Mouse (Mus musculus) neural tube, embryonic 15.5 days (tissue): ENCODE data around the gene Sohlh2. TPM values are rescaled to one million over a fixed set of nuclear protein-coding genes. Genes with fewer than 3 reads are reported as not detected.

ENCODE experiments used
- ATAC-seq: fragments of 200-750 bp; cut with Nextera tagmentation; 2 replicates; pipeline ENCODE4 v1.8.0; 2017; ENCODE audit warnings: mild to moderate bottlenecking, moderate TSS enrichment, moderate library complexity; ENCODE audit not compliant: low FRiP score
- H3K27ac ChIP-seq: fragments of 300-500 bp; sonication (generic); replicated peaks from 2 replicates; pipeline ENCODE4 v1.5.1; 2015; ENCODE audit warnings: mild to moderate bottlenecking, inconsistent platforms
- H3K27me3 ChIP-seq: fragments of 300-500 bp; sonication (generic); replicated peaks from 2 replicates; pipeline ENCODE4 v1.6.1; 2015; ENCODE audit warnings: inconsistent platforms
- H3K36me3 ChIP-seq: fragments of 300-500 bp; sonication (generic); 2 replicates; pipeline ENCODE4 v1.6.1; 2015; ENCODE audit warnings: inconsistent platforms
- H3K4me1 ChIP-seq: fragments of 300-500 bp; sonication (generic); 2 replicates; pipeline ENCODE4 v1.6.1; 2015; ENCODE audit warnings: inconsistent platforms
- H3K4me2 ChIP-seq: fragments of 300-500 bp; sonication (generic); 2 replicates; pipeline ENCODE4 v1.6.1; 2015; ENCODE audit warnings: inconsistent platforms, mild to moderate bottlenecking, moderate library complexity
- H3K4me3 ChIP-seq: fragments of 300-500 bp; sonication (generic); replicated peaks from 2 replicates; pipeline ENCODE4 v1.5.1; 2015; ENCODE audit warnings: mild to moderate bottlenecking, inconsistent platforms
- H3K9ac ChIP-seq: fragments of 300-500 bp; sonication (generic); replicated peaks from 2 replicates; pipeline ENCODE4 v1.6.1; 2015; ENCODE audit warnings: mild to moderate bottlenecking, inconsistent platforms
- H3K9me3 ChIP-seq: fragments of 300-500 bp; sonication (generic); replicated peaks from 2 replicates; pipeline ENCODE4 v1.6.1; 2016; ENCODE audit warnings: inconsistent platforms
- WGBS: fragments of 180-500 bp; shearing (Covaris S2); methylation state at CpG from one replicate; pipeline ENCODE4 v1.1.7; 2015; ENCODE audit warnings: mixed read lengths; 5-methylcytosine and 5-hydroxymethylcytosine counted together
- polyA plus RNA-seq: library from polyadenylated mRNA; unstranded; fragments of >200 nt; fragmentation: Nextera tagmentation; extraction: Ambion mirVana; gene quantifications from 2 replicates; pipeline ENCODE4 v1.2.1, GENCODE M21; 2015

Sohlh2 gene
- 0.08 TPM in 1 of 2 replicates, not detected in the other for polyA plus RNA-seq

DNA sequence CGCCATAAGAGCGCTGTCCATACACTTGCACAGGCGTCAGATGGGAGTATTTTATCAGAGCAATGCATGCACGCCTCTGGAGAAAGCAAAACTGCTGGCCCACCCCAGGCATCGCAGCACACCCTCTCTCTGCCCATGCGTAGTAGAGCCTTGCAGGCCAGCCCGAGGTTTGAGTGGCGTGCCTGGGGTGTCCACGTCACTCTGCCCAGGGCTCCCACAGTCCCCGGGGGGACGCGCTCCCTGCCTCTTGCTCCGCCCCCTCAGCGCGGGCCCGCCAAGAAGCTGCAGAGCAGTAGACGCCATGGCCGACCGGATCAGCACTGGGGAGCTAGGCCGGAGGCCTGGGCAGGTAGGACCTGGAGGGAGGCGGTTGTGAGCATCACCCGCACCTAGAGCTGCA is at the start of gene Sohlh2:
Gene Sohlh2 (plus strand): TSS at position 263 of the 400 bp plus-strand sequence.
- Histone ChIP-seq H3K9ac (no peak within 1 kb of the TSS), H3K27me3 (no peaks in the 10 kb centered on the region), H3K9me3 (no peaks in the 10 kb centered on the region), H3K27ac (no peak within 1 kb of the TSS), H3K4me2 (no peak within 1 kb of the TSS), H3K4me1 (no peaks in the 10 kb centered on the region), H3K4me3 (no peak within 1 kb of the TSS), H3K36me3 (no peaks in the 10 kb centered on the region)
- no peak for ATAC-seq
- 96% methylated on average over 22 of the region's 22 CpGs for WGBS

DNA sequence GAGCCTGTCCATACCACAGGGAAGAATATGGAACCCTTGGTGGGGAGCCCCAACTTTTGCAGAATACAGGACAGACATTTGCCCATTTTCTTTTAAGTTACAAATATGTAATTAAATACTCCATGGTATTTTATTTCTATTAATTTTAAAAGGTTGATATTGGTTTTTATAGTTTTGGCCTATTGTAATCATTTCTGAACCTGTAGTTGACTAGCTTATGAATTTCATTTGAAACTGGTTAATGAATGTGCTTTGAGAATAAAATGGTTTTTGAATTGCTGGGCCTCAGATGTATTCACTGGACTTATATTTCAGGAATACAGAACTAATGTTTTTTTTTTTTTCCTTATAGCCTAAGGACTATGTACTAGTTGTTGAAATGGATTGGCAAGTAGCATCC is 44.8 kb upstream of the Sohlh2 start, which contains the start of gene Ccdc169:
Gene Ccdc169 (plus strand): TSS at position 301 of the 400 bp plus-strand sequence.
- H3K9ac ChIP-seq: no peak within 1 kb of the TSS

DNA sequence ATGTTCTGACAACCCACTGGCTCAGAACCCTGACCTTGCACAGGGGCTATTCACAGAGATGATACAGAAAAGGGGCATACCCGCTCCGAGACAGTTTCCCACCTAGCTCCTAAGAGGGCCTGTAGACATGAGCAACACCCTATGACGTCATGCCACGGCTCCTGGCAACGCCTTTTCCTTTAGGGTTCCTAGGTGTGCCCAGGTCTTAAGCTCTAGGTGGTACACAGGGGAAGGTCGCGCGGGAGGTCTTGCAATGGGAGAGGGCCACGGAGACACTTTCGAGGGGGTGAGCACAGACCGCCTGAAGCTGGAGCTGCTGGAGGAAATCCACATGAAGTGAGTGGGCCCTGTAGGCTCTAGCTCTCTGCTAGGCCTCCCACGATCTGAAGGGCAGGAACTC is 42.0 kb upstream of the Sohlh2 start:
- Histone ChIP-seq H3K27me3 (no peaks in the 10 kb centered on the region), H3K36me3 (peaks cover 26% of the 10 kb centered on the region), H3K27ac (no peak overlapping the region), H3K4me1 (no peaks in the 10 kb centered on the region), H3K9me3 (no peaks in the 10 kb centered on the region), H3K9ac (no peak overlapping the region), H3K4me3 (no peak overlapping the region), H3K4me2 (no peak overlapping the region)
- 92% methylated on average over 12 of the region's 12 CpGs for WGBS
- no peak for ATAC-seq

More for the DNA sequence above, 44.8 kb upstream of the Sohlh2 start, which contains the start of gene Ccdc169:
- no peaks in the 10 kb centered on the region for H3K4me1 ChIP-seq
- H3K9me3 ChIP-seq: no peaks in the 10 kb centered on the region
- peaks cover 43% of the 10 kb centered on the region for H3K36me3 ChIP-seq
- H3K4me3 ChIP-seq: no peak within 1 kb of the TSS
- H3K27me3 ChIP-seq: no peaks in the 10 kb centered on the region
- ATAC-seq: no peak
- H3K27ac ChIP-seq: no peak within 1 kb of the TSS
- H3K4me2 ChIP-seq: no peak within 1 kb of the TSS

DNA sequence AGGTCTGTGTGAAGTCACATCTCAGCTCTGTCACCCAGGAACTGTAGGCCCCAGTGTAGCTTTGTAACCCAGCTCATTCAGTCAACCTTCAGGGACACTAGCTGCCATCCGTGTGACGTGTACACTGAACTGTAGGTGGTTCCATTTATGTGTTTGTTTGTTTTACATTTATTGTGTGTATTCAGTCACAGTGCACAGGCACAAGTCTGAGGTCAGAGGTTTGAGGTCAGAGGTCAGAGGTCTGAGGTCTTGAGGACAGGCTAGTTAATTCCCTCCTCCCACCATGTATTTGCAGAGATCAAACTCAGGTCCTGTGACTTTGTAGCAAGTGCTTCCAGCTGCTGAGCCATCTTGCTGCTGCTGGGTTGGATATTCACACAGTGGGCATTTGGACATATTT is 40.4 kb upstream of the Sohlh2 start:
- H3K4me1 ChIP-seq: no peaks in the 10 kb centered on the region
- no peak overlapping the region for H3K4me2 ChIP-seq
- no peak for ATAC-seq
- peaks cover 14% of the 10 kb centered on the region for H3K36me3 ChIP-seq
- H3K27me3 ChIP-seq: no peaks in the 10 kb centered on the region
- H3K27ac ChIP-seq: no peak overlapping the region
- no peak overlapping the region for H3K9ac ChIP-seq
- no peak overlapping the region for H3K4me3 ChIP-seq
- WGBS: 76% methylated on average over 2 of the region's 2 CpGs
- no peaks in the 10 kb centered on the region for H3K9me3 ChIP-seq

DNA sequence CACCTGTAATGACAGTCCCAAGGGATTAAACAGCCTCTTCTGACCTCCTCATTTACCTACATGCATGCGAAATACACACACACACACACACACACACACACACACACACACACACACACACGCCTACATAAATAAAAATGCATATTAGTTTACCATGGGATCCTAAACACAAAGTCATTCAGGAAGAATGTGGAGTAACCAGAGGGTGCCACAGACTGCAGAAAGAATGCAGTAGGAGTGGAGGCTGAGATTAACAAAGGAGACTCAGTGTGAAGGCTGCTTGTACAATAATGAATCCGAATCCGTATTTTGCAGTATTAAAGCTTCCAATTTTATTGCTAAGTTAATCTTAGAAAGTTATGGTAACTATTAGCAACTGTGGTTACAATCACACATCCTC is 36.9 kb upstream of the Sohlh2 start:
- Histone ChIP-seq H3K9me3 (no peaks in the 10 kb centered on the region), H3K27me3 (no peaks in the 10 kb centered on the region), H3K4me3 (no peak overlapping the region), H3K27ac (no peak overlapping the region), H3K4me1 (no peaks in the 10 kb centered on the region), H3K9ac (no peak overlapping the region), H3K36me3 (no peaks in the 10 kb centered on the region), H3K4me2 (no peak overlapping the region)
- 74% methylated on average over 4 of the region's 4 CpGs for WGBS
- no peak for ATAC-seq

DNA sequence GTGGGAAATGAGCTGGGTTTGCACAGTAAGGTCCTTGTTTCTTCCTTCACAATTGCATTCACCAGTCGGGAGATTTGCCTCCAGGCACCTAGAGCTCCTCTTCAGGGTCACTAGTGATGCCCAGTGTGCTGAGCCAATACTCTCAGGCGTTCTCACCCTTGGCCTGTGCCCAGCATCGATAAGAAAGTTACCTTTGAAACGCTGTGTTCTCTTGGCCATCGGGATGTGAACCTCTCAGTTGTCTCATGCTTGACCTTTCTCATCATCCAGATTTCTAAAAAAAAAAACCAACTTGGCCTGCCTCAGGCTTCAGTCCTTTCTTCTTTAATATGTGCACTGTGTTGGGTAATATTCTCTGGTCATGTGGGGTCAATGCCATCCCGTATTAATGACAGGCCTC is 35.4 kb upstream of the Sohlh2 start:
- no peak overlapping the region for H3K9ac ChIP-seq
- H3K4me2 ChIP-seq: no peak overlapping the region
- H3K4me1 ChIP-seq: no peaks in the 10 kb centered on the region
- no peaks in the 10 kb centered on the region for H3K9me3 ChIP-seq
- 85% methylated on average over 6 of the region's 6 CpGs for WGBS
- ATAC-seq: no peak
- H3K27ac ChIP-seq: no peak overlapping the region
- no peaks in the 10 kb centered on the region for H3K36me3 ChIP-seq
- H3K27me3 ChIP-seq: no peaks in the 10 kb centered on the region
- no peak overlapping the region for H3K4me3 ChIP-seq

DNA sequence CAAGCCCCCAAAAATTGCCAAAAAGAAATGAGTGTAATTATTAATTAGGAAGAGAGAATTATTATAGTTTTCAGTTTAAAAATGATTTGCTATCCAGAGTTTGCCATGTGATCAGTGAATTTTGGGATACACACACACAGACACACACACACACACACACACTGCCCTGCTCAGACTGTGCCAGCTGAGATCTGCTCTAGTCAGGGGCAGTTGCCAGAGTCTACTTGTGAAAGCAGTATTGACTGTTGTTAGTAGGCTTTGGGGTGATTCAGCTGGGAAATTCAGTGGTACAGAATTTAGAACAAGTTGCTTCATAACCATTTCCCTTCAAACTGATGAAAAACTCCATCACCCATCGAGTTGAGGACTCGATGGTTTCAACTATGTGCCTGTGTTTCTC is 34.7 kb upstream of the Sohlh2 start:
- no peaks in the 10 kb centered on the region for H3K27me3 ChIP-seq
- no peak overlapping the region for H3K4me2 ChIP-seq
- WGBS: 91% methylated on average over 2 of the region's 2 CpGs
- H3K4me3 ChIP-seq: no peak overlapping the region
- no peak overlapping the region for H3K9ac ChIP-seq
- H3K9me3 ChIP-seq: no peaks in the 10 kb centered on the region
- no peak overlapping the region for H3K27ac ChIP-seq
- no peaks in the 10 kb centered on the region for H3K36me3 ChIP-seq
- ATAC-seq: no peak
- H3K4me1 ChIP-seq: peaks cover 3% of the 10 kb centered on the region

DNA sequence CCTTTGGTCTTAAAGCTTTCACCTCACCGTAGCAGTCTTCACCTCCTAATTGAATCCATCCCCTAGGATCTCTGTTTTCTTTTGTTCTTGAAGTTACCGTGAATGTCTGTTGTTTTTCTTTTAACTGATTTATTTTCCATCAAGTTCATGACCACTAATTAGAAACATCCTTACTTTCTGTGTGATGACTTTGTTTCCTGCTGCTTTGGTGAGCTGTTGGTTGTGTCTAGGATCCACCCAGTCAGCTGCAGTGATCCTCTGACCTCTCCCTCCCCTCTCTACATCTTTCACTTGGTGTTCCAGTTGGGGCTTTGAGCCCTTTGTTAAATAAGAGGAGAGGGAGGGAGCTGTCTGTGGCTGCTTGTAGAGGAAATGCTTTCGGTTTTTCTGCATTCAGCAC is 33.7 kb upstream of the Sohlh2 start:
- Histone ChIP-seq H3K9me3 (no peaks in the 10 kb centered on the region), H3K36me3 (no peaks in the 10 kb centered on the region), H3K4me3 (no peak overlapping the region), H3K9ac (no peak overlapping the region), H3K4me2 (no peak overlapping the region), H3K4me1 (peaks cover 3% of the 10 kb centered on the region), H3K27ac (no peak overlapping the region), H3K27me3 (no peaks in the 10 kb centered on the region)
- no peak for ATAC-seq
- WGBS: 16% methylated on average over 3 of the region's 3 CpGs

DNA sequence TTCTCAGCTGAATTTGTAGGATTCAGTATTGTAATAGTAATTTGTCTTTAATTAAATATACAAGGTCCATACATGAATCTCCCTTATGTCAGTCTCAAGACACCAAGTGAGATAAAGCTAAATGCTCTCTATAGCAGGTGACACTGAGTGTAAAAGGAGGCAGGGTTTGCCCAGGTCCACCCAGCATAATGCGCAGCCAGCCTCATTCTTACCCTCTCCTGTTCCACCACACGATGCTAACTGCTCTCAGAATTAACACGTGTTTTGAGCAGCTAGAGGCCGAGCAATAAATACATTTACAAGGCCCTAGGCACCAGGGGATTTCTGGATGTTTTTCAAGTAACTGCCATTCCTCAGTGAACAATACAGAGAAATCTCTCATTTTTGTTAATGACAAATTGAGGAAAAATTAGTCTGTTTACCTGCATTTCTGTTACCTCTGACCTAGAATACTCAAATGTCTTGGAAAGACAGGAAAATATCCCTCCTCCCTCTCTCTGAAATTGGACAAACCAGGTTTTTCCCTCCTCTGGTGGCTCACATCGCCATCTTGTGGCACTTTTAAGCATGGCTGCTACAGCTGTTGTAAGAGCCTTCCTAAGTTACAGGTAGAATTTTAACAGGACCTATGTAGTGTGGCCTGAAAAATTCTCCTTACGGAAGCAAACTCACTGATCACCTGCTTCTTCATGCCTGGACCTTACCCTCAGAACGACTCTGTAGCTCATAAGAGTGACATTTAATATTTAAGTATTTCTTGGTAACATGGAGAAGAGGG is 30.0 kb upstream of the Sohlh2 start:
- H3K9ac ChIP-seq: no peak overlapping the region
- no peak overlapping the region for H3K4me3 ChIP-seq
- H3K27ac ChIP-seq: no peak overlapping the region
- H3K27me3 ChIP-seq: no peaks in the 10 kb centered on the region
- H3K4me2 ChIP-seq: no peak overlapping the region
- no peaks in the 10 kb centered on the region for H3K9me3 ChIP-seq
- peak; percentile 64 for ATAC-seq
- no peaks in the 10 kb centered on the region for H3K36me3 ChIP-seq
- H3K4me1 ChIP-seq: peaks cover 3% of the 10 kb centered on the region
- WGBS: 26% methylated on average over 7 of the region's 7 CpGs

DNA sequence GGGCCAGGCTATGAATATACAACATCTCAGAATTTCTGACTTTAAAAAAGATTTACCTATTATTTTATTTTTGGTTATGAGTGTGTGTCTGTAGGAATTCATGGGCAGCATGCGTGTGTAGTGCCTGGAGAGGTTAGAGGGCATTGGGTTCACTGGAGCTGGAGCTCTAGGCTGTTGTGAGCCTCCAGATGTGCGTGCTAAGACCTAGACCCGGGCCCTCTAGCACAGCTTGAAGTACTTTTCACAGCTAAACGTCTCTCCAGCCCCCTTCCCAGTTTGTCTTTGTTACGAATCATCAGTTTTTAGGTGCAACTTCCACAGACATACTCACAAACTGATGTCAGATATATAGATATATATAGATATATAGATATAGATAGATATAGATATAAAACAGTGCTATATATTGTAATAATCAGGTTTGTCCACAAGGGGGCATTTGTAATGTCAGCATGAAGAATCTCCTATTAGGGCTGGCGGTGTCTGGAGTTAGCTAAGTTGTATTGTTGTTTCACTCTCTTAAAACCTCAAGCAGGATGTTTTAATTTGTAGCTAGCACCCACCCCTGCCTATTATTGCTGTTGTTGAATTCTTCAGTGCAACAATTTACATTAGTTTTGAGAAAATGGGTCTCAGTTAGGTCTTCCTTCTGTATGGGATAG is 29.0 kb upstream of the Sohlh2 start:
- H3K36me3 ChIP-seq: no peaks in the 10 kb centered on the region
- H3K4me2 ChIP-seq: no peak overlapping the region
- 62% methylated on average over 6 of the region's 6 CpGs for WGBS
- no peaks in the 10 kb centered on the region for H3K9me3 ChIP-seq
- H3K9ac ChIP-seq: no peak overlapping the region
- H3K4me3 ChIP-seq: no peak overlapping the region
- H3K27me3 ChIP-seq: no peaks in the 10 kb centered on the region
- no peak for ATAC-seq
- H3K4me1 ChIP-seq: peaks cover 3% of the 10 kb centered on the region
- no peak overlapping the region for H3K27ac ChIP-seq

DNA sequence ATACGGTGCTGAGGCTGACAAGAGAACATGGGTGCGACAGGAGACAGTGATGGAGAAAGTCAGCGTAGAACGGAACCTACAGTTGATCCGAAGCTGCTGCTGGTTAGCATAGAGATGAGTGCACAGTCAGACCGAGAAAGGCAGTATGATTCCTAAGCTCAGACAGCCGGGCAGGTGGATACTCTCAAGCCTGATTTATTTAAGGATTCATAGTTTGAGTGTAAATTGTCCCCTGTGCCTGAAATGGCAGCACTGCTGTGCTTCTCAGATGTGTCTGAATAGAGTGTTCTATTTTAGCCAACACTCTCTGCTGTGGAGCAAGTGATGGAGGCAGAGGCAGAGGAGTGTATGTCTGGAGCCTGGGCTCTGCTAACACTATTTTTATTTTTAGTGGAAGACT is 27.7 kb upstream of the Sohlh2 start:
- H3K9ac ChIP-seq: no peak overlapping the region
- no peak for ATAC-seq
- 81% methylated on average over 7 of the region's 7 CpGs for WGBS
- H3K4me2 ChIP-seq: no peak overlapping the region
- no peak overlapping the region for H3K4me3 ChIP-seq
- no peak overlapping the region for H3K27ac ChIP-seq
- no peaks in the 10 kb centered on the region for H3K36me3 ChIP-seq
- no peaks in the 10 kb centered on the region for H3K27me3 ChIP-seq
- no peaks in the 10 kb centered on the region for H3K9me3 ChIP-seq
- peaks cover 3% of the 10 kb centered on the region for H3K4me1 ChIP-seq

DNA sequence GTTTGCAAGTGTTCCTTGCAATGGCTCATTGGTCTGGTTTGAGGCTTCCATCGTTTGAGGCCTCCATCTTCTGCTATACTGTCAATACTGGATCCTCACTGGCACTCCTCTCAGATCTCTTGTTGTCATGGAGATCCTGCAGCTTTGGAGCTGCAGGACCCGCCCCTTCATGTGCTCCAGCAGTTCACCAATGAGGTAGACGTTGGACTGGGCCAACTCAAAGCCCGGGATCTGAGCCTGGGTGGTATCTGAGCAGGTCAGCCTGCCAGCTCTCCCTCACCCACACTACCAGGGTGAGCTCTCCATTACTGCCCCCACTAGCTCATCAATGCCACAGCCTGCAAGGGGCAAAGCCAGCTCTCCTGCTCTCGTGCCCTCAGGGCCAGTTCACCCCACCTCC is 24.4 kb upstream of the Sohlh2 start:
- H3K27ac ChIP-seq: no peak overlapping the region
- H3K27me3 ChIP-seq: no peaks in the 10 kb centered on the region
- H3K4me2 ChIP-seq: no peak overlapping the region
- 63% methylated on average over 5 of the region's 5 CpGs for whole genome bisulfite sequencing
- H3K9ac ChIP-seq: no peak overlapping the region
- peak; percentile 36; the same call in 1 of the 2 replicates for ATAC-seq
- H3K36me3 ChIP-seq: no peaks in the 10 kb centered on the region
- no peak overlapping the region for H3K4me3 ChIP-seq
- H3K9me3 ChIP-seq: no peaks in the 10 kb centered on the region
- H3K4me1 ChIP-seq: no peaks in the 10 kb centered on the region
